Mouse (Mus musculus): ENCODE results near the gene Frmpd2. TPM values are rescaled to one million over a fixed set of nuclear protein-coding genes. Genes with fewer than 3 reads are reported as not detected.

Frmpd2 gene
- total and polyA plus RNA-seq, 3 experiments, result not detected

DNA sequence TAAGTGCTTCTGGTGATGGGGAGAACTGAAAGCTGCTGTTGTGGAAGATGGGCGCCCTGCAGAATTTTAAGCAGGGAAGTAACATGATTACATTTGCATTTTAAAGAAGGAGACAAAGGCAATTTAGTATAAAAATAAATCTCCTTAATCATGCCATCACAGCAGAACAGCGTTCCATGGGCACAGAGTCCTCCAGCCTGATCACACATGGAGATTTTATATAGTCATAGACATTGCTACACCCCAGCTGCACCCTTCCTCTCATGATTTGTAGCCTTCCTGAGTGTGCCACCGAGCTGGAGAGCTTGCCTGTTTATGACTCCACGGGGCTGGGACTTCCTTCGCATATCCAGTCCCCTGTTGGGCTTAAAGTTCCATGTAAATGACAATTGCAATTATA is 42.4 kb downstream of the Frmpd2 start:
- Histone ChIP-seq H3K27ac (ENCODE audit: insufficient read depth, low read depth) (no peak overlapping the region), H3K4me3 (replicated peaks in 1 of 3; ENCODE audit: low read depth in 2 of 3, low read length in 2 of 3, poor library complexity in 1 of 3) (no peak overlapping the region), H3K9ac (ENCODE audit: insufficient read depth, low read depth) (no peak overlapping the region), H3K9me3 (replicated peaks; ENCODE audit: low read length) (no peaks in the 10 kb centered on the region), H3K36me3 (replicated peaks in 1 of 2; ENCODE audit: control insufficient read depth in 1 of 2, insufficient read depth in 1 of 2, low read length in 1 of 2) (no peaks in the 10 kb centered on the region), H3K79me2 (replicated peaks; ENCODE audit: control insufficient read depth, extremely low read depth, insufficient read depth, poor library complexity, severe bottlenecking) (no peaks in the 10 kb centered on the region), H3K27me3 (replicated peaks) (peaks cover 19% of the 10 kb centered on the region), H3K4me2 (ENCODE audit: insufficient read depth, low read depth, poor library complexity, severe bottlenecking) (no peak overlapping the region), H3K4me1 (ENCODE audit: control insufficient read depth in 1 of 2, insufficient read depth in 2 of 2) (no peaks in the 10 kb centered on the region)
- in situ Hi-C loops (cut with MboI; ENCODE audit: low pct_ligation_motif_present, low pct_unique_long_range_greater_than_20kb, low sequenced_read_pairs) (no loop called here), dilution Hi-C loops (cut with MboI; ENCODE audit: extremely low pct_ligation_motif_present, extremely low pct_unique_long_range_greater_than_20kb, low sequenced_read_pairs) (no loop called here)
- DNase-seq (ENCODE audit: extremely low read depth), result no peak
- TF ChIP-seq GABPA (IDR thresholded peaks at IDR 0.05; ENCODE audit: insufficient replicate concordance, low read depth, low read length), result no peak
- TF ChIP-seq NELFE (IDR thresholded peaks at IDR 0.05; ENCODE audit: low read depth, low read length), result no peak
- no peak for TF ChIP-seq CHD1 (IDR thresholded peaks at IDR 0.05; ENCODE audit: low read depth, low read length)
- no peak for TF ChIP-seq MAZ (IDR thresholded peaks at IDR 0.05; ENCODE audit: low read depth, low read length)
- no peak for TF ChIP-seq JUND (conservative IDR thresholded peaks at IDR 0.05; ENCODE audit: low read depth, low read length)
- no peak for TF ChIP-seq SMC3 (IDR thresholded peaks at IDR 0.05; ENCODE audit: low read depth, low read length)
- no peak for TF ChIP-seq JUN (IDR thresholded peaks at IDR 0.05; ENCODE audit: insufficient read depth, low read depth, low read length)
- no peak for TF ChIP-seq USF1 (IDR thresholded peaks at IDR 0.05; ENCODE audit: low read depth, low read length)
- no peak for TF ChIP-seq MAFK (IDR thresholded peaks at IDR 0.05; ENCODE audit: insufficient replicate concordance, low read length)
- TF ChIP-seq TBP (conservative IDR thresholded peaks at IDR 0.05; ENCODE audit: low read depth, low read length), result no peak
- no peak for TF ChIP-seq KAT2A (IDR thresholded peaks at IDR 0.05; ENCODE audit: insufficient replicate concordance, low read length)
- no peak for TF ChIP-seq SIN3A (IDR thresholded peaks at IDR 0.05; ENCODE audit: low read length)

DNA sequence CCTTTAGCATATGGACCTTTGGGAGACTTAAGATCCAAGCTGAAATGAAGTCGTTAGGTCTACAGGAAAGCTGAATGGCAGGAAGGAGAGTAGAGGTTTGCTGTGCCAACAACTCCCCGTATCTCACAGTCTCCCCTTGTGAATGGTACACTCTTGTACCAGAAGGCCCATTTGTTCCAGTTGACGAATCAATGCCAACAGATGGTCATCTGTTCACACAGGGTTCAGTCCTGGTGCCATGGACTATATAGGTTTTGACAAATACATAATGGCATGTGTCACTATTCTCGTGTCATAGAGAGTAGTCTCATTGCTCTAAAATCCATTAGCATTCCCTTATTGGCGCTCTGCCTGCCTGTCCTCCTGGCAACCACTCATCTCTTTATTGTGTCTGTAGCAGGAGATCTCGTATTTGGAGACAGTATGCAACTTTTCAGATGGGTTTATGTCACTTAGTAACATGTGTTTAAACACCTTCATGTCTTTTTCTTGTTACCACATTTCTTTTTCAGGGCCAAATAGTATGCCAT is 43.3 kb downstream of the Frmpd2 start:
- Histone ChIP-seq H3K27me3 (replicated peaks) (peaks cover 22% of the 10 kb centered on the region), H3K4me1 (ENCODE audit: control insufficient read depth in 1 of 2, insufficient read depth in 2 of 2) (no peaks in the 10 kb centered on the region), H3K4me2 (ENCODE audit: insufficient read depth, low read depth, poor library complexity, severe bottlenecking) (no peak overlapping the region), H3K79me2 (replicated peaks; ENCODE audit: control insufficient read depth, extremely low read depth, insufficient read depth, poor library complexity, severe bottlenecking) (no peaks in the 10 kb centered on the region), H3K36me3 (replicated peaks in 1 of 2; ENCODE audit: control insufficient read depth in 1 of 2, insufficient read depth in 1 of 2, low read length in 1 of 2) (no peaks in the 10 kb centered on the region), H3K9me3 (replicated peaks; ENCODE audit: low read length) (no peaks in the 10 kb centered on the region), H3K9ac (ENCODE audit: insufficient read depth, low read depth) (no peak overlapping the region), H3K27ac (ENCODE audit: insufficient read depth, low read depth) (no peak overlapping the region), H3K4me3 (replicated peaks in 1 of 3; ENCODE audit: low read depth in 2 of 3, low read length in 2 of 3, poor library complexity in 1 of 3) (no peak overlapping the region)
- TF ChIP-seq MAZ (IDR thresholded peaks at IDR 0.05; ENCODE audit: low read depth, low read length) (no peak), POLR2A (IDR thresholded peaks at IDR 0.05; ENCODE audit: low read depth, low read length) (no peak), SMC3 (IDR thresholded peaks at IDR 0.05; ENCODE audit: low read depth, low read length) (no peak), ZNF384 (IDR thresholded peaks at IDR 0.05; ENCODE audit: low read depth, low read length) (no peak), SIN3A (IDR thresholded peaks at IDR 0.05; ENCODE audit: low read length) (no peak), ELF1 (IDR thresholded peaks at IDR 0.05; ENCODE audit: low read depth, low read length) (no peak), PAX5 (IDR thresholded peaks at IDR 0.05; ENCODE audit: low read length) (no peak), MXI1 (IDR thresholded peaks at IDR 0.05; ENCODE audit: low read depth, low read length) (no peak), HCFC1 (IDR thresholded peaks at IDR 0.05; ENCODE audit: low read depth, low read length) (no peak), MAX (IDR thresholded peaks at IDR 0.05; ENCODE audit: low read length) (no peak)
- DNase-seq (ENCODE audit: extremely low read depth), result no peak
- dilution Hi-C loops (cut with MboI; ENCODE audit: extremely low pct_ligation_motif_present, extremely low pct_unique_long_range_greater_than_20kb, low sequenced_read_pairs), result no loop called here
- in situ Hi-C loops (cut with MboI; ENCODE audit: low pct_ligation_motif_present, low pct_unique_long_range_greater_than_20kb, low sequenced_read_pairs), result no loop called here

Measured in CH12.LX (cell line).